Mouse (Mus musculus) lung, postnatal 0 days (tissue): ENCODE results near the gene Ttc34. TPM values are rescaled to one million over a fixed set of nuclear protein-coding genes. Genes with fewer than 3 reads are reported as not detected.

Source experiments
- ATAC-seq: fragments of 200-750 bp; cut with Nextera tagmentation; 2 replicates; pipeline ENCODE4 v1.8.0; 2017; ENCODE audit warnings: moderate library complexity
- DNase-seq: peaks from one replicate; pipeline ENCODE4 v3.0.0-alpha.2; 2016; ENCODE audit warnings: low spot score
- H3K27ac ChIP-seq: fragments of 300-500 bp; sonication (generic); 2 replicates; pipeline ENCODE4 v1.5.1; 2014; ENCODE audit warnings: antibody characterized with exemption, mild to moderate bottlenecking, low read length, mixed read lengths
- H3K27me3 ChIP-seq: fragments of 300-500 bp; sonication (generic); replicated peaks from 2 replicates; pipeline ENCODE4 v1.6.1; 2014; ENCODE audit warnings: low read length, mixed read lengths; ENCODE audit not compliant: insufficient read depth
- H3K36me3 ChIP-seq: fragments of 300-500 bp; sonication (generic); 2 replicates; pipeline ENCODE4 v1.6.1; 2014; ENCODE audit warnings: low read length, mixed read lengths; ENCODE audit not compliant: insufficient read depth
- H3K4me1 ChIP-seq: fragments of 300-500 bp; sonication (generic); 2 replicates; pipeline ENCODE4 v1.6.1; 2014; ENCODE audit warnings: antibody characterized with exemption, low read depth, low read length, mixed read lengths; ENCODE audit not compliant: insufficient read depth
- H3K4me2 ChIP-seq: fragments of 300-500 bp; sonication (generic); replicated peaks from 2 replicates; pipeline ENCODE4 v1.6.1; 2014; ENCODE audit warnings: low read depth, mild to moderate bottlenecking, low read length, moderate library complexity, mixed read lengths
- H3K4me3 ChIP-seq: fragments of 300-500 bp; sonication (generic); 2 replicates; pipeline ENCODE4 v1.5.1; 2014; ENCODE audit warnings: low read depth, low read length
- H3K9ac ChIP-seq: fragments of 300-500 bp; sonication (generic); replicated peaks from 2 replicates; pipeline ENCODE4 v1.6.1; 2014; ENCODE audit warnings: low read depth, mild to moderate bottlenecking
- H3K9me3 ChIP-seq: fragments of 300-500 bp; sonication (generic); 2 replicates; pipeline ENCODE4 v1.6.1; 2016; ENCODE audit warnings: low read length, mixed read lengths
- CTCF ChIP-seq: IDR thresholded peaks from 2 replicates; pipeline ENCODE4 v1.5.1; 2016; ENCODE audit warnings: antibody characterized with exemption, mild to moderate bottlenecking
- EP300 ChIP-seq: IDR thresholded peaks from 2 replicates; pipeline ENCODE4 v1.6.1; 2016; ENCODE audit warnings: antibody characterized with exemption, mild to moderate bottlenecking, control low read depth
- WGBS: fragments of 180-500 bp; shearing (Covaris S2); extraction: QIAGEN DNeasy Blood & Tissue Kit; methylation state at CpG from one replicate; pipeline ENCODE4 v1.1.7; 2014; 5-methylcytosine and 5-hydroxymethylcytosine counted together
- polyA plus RNA-seq: library from polyadenylated mRNA; unstranded; fragments of >200 nt; fragmentation: Nextera tagmentation; extraction: Ambion mirVana; gene quantifications from 2 replicates; pipeline ENCODE4 v1.2.1, GENCODE M21; 2015

The Ttc34 gene
- polyA plus RNA-seq, 1 experiment from 2014 or later: 0.56 TPM

DNA sequence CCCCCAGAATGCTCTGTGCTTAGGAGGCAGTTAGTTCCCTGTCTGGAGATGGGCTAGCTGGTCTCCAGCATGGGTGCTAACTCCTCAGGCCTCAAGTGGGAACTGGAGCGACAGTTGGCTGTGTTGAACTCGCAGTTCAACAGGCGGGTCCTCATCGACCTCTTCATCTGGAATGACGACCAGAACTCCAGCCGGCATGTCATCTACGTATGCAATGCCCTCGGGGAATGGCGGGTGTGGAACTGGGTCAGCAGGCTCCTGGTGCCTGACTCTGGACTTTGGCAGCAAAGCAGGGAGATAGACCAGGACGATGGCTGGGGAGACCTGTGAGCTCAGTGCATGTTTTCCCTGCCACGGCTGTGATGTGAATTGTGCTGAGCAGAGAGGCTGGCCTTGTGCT is 48.2 kb downstream of the Ttc34 start:
- Histone ChIP-seq H3K4me2 (no peak overlapping the region), H3K9me3 (no peaks in the 10 kb centered on the region), H3K27me3 (no peaks in the 10 kb centered on the region), H3K36me3 (no peaks in the 10 kb centered on the region), H3K4me3 (no peak overlapping the region), H3K27ac (no peak overlapping the region), H3K4me1 (no peaks in the 10 kb centered on the region), H3K9ac (no peak overlapping the region)
- ATAC-seq: no peak
- no peak for TF ChIP-seq CTCF
- TF ChIP-seq EP300: no peak
- DNase-seq: no peak
- WGBS: 75% methylated on average over 11 of the region's 11 CpGs

DNA sequence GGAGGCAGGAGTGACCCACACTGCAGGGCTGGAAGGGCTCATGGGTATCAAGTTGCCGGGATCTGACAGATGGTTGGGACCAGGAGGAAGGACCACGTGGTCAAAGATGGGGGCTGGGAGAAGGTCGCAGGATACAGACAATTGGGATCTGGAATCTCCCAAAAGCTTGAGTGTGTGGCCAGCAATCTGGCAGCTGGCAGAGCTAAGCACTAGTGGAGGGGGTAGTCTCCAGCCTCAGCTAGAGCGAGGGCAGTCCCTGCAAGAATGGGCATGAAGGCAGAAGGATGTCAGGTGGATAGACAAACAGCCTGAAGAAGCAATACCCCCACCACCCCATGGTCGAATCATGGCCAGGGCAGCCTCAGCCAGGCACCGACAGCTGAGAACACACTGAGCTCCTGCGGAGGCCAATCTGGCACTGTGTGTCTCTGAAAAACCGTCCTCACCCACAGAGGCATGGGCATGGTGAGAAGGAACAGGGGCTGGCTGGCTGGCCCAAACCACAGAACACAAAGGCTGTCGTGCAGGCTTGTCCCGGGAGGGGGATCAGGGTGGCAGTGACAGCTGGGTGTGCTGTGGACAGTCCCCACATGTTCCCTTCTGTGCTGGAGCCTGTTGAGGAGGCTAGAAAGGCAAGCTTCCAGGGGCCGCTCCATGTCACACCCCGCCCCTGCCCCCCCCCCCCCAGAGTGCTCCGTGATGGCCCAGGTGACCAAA is 49.8 kb downstream of the Ttc34 start:
- Histone ChIP-seq H3K4me2 (no peak overlapping the region), H3K9me3 (no peaks in the 10 kb centered on the region), H3K27ac (no peak overlapping the region), H3K36me3 (no peaks in the 10 kb centered on the region), H3K4me1 (no peaks in the 10 kb centered on the region), H3K27me3 (no peaks in the 10 kb centered on the region), H3K9ac (no peak overlapping the region), H3K4me3 (no peak overlapping the region)
- ATAC-seq (no peak), DNase-seq (no peak)
- TF ChIP-seq EP300: no peak
- no peak for TF ChIP-seq CTCF
- WGBS: 57% methylated on average over 12 of the region's 13 CpGs

DNA sequence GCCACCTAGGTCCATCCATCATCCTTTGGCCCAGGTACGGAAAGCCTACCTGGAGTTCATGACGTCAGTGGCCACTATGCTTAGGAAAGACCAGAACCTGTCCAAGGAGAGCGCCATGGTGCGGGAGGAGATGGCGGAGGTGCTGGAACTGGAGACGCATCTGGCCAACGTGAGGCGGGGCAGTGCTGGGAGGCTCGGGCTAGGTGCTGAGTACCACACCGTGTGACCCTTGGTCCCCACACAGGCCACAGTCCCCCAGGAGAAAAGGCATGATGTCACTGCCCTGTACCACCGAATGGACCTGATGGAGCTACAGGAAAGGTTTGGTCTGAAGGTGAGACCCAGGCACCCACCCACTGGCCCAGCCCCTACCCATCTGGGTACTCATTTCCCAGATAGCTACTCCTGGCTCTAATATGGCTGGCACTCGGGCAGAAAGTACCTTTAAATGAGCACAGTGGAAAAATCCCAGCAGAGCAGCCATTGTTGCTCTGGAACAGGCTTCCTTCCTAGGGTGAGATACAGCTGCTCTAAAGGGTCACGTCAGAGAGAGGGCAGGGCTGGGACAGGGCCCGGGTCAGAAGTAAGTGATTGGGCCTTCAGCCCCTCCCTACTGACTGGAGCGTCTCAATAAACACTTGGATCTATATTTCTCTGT is 50.5 kb downstream of the Ttc34 start:
- no peak for TF ChIP-seq EP300
- TF ChIP-seq CTCF: no peak
- no peak overlapping the region for H3K4me2 ChIP-seq
- no peak for DNase-seq
- ATAC-seq: no peak
- H3K36me3 ChIP-seq: no peaks in the 10 kb centered on the region
- WGBS: 72% methylated on average over 15 of the region's 15 CpGs
- no peak overlapping the region for H3K4me3 ChIP-seq
- H3K4me1 ChIP-seq: no peaks in the 10 kb centered on the region
- no peaks in the 10 kb centered on the region for H3K27me3 ChIP-seq
- no peak overlapping the region for H3K9ac ChIP-seq
- H3K27ac ChIP-seq: no peak overlapping the region
- no peaks in the 10 kb centered on the region for H3K9me3 ChIP-seq

DNA sequence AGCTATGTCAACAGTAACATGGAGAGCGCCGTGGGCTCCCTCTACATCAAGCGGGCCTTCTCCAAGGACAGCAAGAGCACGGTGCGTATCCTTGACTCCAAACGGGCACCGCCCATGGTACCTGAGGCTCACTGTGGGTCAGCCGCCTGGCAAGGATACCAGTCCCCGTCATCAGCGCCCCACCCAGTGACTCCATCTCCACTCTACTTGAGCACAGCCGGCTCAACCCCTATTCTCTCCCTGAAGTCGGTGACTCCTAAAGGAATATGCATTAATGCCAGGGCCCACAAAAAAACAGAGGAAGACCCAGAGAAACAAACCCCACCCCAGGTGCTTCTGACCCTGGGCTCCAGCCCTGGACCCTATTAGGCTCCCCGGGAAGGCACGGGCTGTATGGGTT is 53.6 kb downstream of the Ttc34 start:
- no peak for DNase-seq
- Histone ChIP-seq H3K4me3 (no peak overlapping the region), H3K27me3 (no peaks in the 10 kb centered on the region), H3K9me3 (no peaks in the 10 kb centered on the region), H3K4me1 (no peaks in the 10 kb centered on the region), H3K4me2 (no peak overlapping the region), H3K9ac (no peak overlapping the region), H3K36me3 (no peaks in the 10 kb centered on the region), H3K27ac (no peak overlapping the region)
- peak; percentile 42 for ATAC-seq
- WGBS: 69% methylated on average over 14 of the region's 14 CpGs
- TF ChIP-seq CTCF (no peak), EP300 (no peak)

DNA sequence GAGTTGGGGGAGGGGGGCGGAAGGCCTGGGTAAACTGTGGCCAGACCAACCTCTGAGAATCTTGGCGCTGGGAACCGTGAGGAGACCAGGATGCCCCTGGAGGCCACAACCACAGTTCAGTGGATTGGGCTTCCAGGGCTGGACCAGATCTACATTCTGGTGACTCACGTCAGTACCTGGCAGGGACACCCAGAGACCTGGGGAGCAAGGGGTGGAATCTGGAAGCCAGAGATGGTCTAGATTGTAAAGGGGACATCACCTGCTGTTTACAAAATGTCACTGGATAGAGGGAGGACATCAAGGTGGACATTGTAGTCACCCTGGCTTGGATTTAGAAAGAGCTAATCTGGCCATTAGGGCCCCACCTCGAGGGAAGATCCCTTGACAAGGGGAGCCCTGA is 58.3 kb downstream of the Ttc34 start:
- TF ChIP-seq CTCF (no peak), EP300 (no peak)
- Histone ChIP-seq H3K27ac (no peak overlapping the region), H3K36me3 (no peaks in the 10 kb centered on the region), H3K4me3 (no peak overlapping the region), H3K9me3 (no peaks in the 10 kb centered on the region), H3K9ac (no peak overlapping the region), H3K4me1 (peaks cover 8% of the 10 kb centered on the region; the same call in 1 of the 2 replicates), H3K27me3 (no peaks in the 10 kb centered on the region), H3K4me2 (no peak overlapping the region)
- ATAC-seq: no peak
- DNase-seq: no peak
- WGBS: 62% methylated on average over 5 of the region's 5 CpGs

DNA sequence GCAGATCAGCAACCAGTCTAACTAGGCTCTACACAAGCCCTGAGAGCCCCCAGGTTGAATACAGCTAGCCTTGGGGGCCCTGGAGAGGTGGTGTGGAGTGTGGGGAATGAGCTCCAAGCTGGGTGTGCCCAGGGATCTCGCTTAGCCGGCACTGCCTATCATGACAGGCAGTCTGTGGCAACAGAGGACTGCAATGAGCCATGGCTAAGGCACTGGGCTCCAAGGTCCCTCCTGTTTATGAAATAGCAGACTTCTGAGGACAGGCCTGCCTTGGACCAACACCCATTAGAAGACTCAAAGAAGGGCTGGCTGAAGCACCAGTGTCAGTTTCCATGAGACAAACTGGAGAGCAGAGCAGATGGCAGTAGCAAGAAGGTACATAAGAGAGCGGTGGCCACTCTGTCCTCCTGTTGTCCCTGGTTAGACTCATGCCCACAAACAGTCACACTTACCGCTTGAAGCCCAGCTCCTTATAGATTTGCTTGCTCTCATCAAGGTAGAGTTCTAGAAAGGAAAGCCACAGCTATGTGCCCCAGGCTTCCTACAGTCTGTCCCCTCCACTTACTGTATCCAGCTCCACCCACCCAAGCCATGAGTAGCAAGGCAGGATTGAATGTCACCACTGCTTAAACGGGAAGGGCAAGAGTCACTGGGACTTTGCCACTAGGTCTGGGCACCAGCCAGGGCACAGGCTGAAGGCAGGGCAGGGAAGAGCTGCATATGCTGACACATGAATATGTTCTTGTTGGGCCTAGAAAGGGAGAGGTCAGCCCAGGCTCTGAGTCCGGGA is 60.6 kb downstream of the Ttc34 start:
- Histone ChIP-seq H3K27ac (no peak overlapping the region), H3K4me2 (peak overlapping the region; percentile 86), H3K4me3 (peak overlapping the region; percentile 46; the same call in 1 of the 2 replicates)

More for the DNA sequence above, 60.6 kb downstream of the Ttc34 start:
- Histone ChIP-seq H3K4me1 (peaks cover 8% of the 10 kb centered on the region; the same call in 1 of the 2 replicates), H3K27me3 (no peaks in the 10 kb centered on the region), H3K9me3 (no peaks in the 10 kb centered on the region), H3K36me3 (no peaks in the 10 kb centered on the region), H3K9ac (peak overlapping the region; percentile 32; the same call in 1 of the 2 replicates)
- ATAC-seq: no peak
- TF ChIP-seq EP300 (no peak), CTCF (no peak)
- peak; percentile 21 for DNase-seq
- 59% methylated on average over 6 of the region's 6 CpGs for WGBS
